Mouse (Mus musculus): Measurements from ENCODE around the gene Aqp2. TPM values are rescaled to one million over a fixed set of nuclear protein-coding genes. Genes with fewer than 3 reads are reported as not detected.

The Aqp2 gene
- polyA plus RNA-seq, 1 experiment from 2014 or later: not detected

DNA sequence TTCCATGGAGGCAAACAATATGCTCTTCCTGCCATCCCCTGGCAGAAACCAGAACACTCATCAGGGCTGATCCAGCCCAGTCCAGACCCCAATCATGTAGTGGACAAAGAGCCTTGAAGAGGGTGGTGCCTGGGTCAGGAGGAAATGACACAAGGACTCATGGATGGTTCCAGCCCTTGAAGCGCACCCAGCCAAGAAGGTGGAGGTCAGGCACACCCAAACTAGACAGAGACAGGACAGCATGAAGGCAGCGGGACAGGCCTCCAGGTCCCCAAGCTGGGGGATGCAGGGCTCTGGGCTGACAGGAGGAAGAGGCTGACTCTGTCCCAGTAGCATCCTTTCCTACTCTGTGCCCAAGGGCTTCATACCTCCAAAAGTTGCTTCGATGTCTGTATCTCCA is 7.7 kb downstream of the Aqp2 start:
- no peaks in the 10 kb centered on the region for H3K9me3 ChIP-seq (replicated peaks; ENCODE audit: control insufficient read depth, low read length)
- H3K27ac ChIP-seq (ENCODE audit: low read length): no peak overlapping the region
- H3K4me2 ChIP-seq (ENCODE audit: low read depth, low read length): no peak overlapping the region
- WGBS (ENCODE audit: insufficient replicate concordance): 68% methylated on average over 3 of the region's 3 CpGs
- no peak for ATAC-seq (ENCODE audit: low read depth)
- no peak overlapping the region for H3K9ac ChIP-seq (ENCODE audit: low read depth, low read length)
- no peak overlapping the region for H3K4me3 ChIP-seq (ENCODE audit: low read depth, low read length)
- no peaks in the 10 kb centered on the region for H3K36me3 ChIP-seq (ENCODE audit: control insufficient read depth, insufficient read depth)
- H3K27me3 ChIP-seq (ENCODE audit: control insufficient read depth, insufficient read depth, low read depth, low read length): peaks cover 94% of the 10 kb centered on the region
- no peaks in the 10 kb centered on the region; the same call in none of the 2 replicates for H3K4me1 ChIP-seq (ENCODE audit: control insufficient read depth, low read depth, low read length)

DNA sequence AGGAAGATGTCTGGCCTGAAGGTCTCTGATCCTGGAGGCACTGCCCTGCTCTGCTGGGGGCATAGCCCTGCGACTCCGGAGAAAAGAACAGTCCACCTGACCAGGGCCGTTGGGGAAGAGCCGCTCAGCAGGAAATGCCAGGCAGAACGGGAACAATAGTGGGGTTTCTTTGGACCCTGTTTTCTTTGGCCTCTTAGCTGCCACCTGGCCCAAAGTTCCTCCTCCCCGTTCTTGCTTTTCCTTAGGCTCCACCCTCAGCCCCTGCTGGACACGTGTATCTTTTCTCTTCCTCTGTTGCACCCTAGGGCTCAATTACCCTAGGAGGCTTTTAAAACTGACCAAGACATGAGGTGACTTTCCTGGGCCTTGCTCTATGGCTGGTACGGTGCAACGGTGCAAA is 10.4 kb downstream of the Aqp2 start:
- Histone ChIP-seq H3K27ac (ENCODE audit: low read length) (no peak overlapping the region), H3K4me3 (ENCODE audit: low read depth, low read length) (no peak overlapping the region), H3K4me2 (ENCODE audit: low read depth, low read length) (no peak overlapping the region), H3K36me3 (ENCODE audit: control insufficient read depth, insufficient read depth) (no peaks in the 10 kb centered on the region), H3K9ac (ENCODE audit: low read depth, low read length) (no peak overlapping the region), H3K27me3 (ENCODE audit: control insufficient read depth, insufficient read depth, low read depth, low read length) (peaks cover 96% of the 10 kb centered on the region), H3K9me3 (replicated peaks; ENCODE audit: control insufficient read depth, low read length) (no peaks in the 10 kb centered on the region), H3K4me1 (ENCODE audit: control insufficient read depth, low read depth, low read length) (no peaks in the 10 kb centered on the region; the same call in 1 of the 2 replicates)
- ATAC-seq (ENCODE audit: low read depth): no peak
- WGBS (ENCODE audit: insufficient replicate concordance): 5% methylated on average over 9 of the region's 9 CpGs

DNA sequence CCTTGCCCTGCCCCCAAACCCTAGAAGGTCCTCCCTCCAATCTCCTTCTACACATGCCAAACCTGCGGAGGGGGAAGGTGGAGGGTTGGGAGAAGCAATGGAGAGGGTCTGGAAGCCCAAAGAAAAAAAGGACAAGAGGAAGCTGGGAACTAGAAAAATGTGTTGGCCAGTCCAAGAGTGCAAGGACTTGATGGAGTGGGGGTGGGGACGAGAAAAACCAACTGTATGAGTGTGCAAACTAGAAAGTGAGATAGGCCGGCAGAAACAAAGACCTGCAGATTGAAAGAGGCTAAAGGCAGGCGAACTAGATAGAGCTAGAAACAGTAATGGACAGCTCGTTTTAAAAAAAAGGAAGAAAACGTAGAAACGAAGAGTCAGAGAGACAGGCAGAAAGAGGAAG is 10.8 kb downstream of the Aqp2 start:
- Histone ChIP-seq H3K9me3 (replicated peaks; ENCODE audit: control insufficient read depth, low read length) (no peaks in the 10 kb centered on the region), H3K4me2 (ENCODE audit: low read depth, low read length) (no peak overlapping the region), H3K9ac (ENCODE audit: low read depth, low read length) (no peak overlapping the region), H3K27ac (ENCODE audit: low read length) (no peak overlapping the region), H3K27me3 (ENCODE audit: control insufficient read depth, insufficient read depth, low read depth, low read length) (peaks cover 96% of the 10 kb centered on the region), H3K4me1 (ENCODE audit: control insufficient read depth, low read depth, low read length) (no peaks in the 10 kb centered on the region; the same call in 1 of the 2 replicates), H3K36me3 (ENCODE audit: control insufficient read depth, insufficient read depth) (no peaks in the 10 kb centered on the region), H3K4me3 (ENCODE audit: low read depth, low read length) (no peak overlapping the region)
- no peak for ATAC-seq (ENCODE audit: low read depth)
- WGBS (ENCODE audit: insufficient replicate concordance): 7% methylated on average over 7 of the region's 7 CpGs

DNA sequence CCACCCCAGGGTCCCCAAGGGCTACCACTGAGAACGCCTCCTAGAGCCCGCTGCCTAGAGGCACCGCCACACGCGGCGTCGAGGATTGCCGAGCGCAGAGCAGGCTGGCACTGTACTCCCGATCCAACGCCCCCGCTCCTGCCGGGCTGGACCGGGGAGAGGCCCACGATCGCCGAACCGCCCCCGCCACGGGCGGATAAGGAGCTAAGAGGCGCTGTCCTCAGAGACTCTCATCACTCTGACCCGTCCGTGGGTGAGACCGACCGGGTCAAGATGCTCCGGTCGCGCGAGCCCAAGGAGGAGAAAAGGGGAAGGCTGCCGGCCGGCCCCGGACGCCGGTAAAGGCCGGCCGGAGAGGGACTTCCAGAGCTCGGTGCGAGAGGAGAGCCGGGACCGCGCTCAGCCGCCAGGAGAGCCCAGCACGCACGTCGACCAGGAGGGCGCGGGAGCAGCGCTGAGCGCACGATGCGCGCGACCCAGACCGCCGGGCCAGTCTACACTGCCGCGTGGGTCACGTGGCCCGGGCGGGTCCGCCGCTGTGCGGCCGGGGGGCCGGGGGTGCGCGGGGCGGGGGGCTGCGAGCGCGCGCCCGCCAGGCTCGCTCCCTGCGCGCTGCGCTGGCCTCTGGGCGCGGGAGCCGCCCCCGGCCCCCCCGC is 11.7 kb downstream of the Aqp2 start, which contains the start of gene Aqp5:
Aqp5 (plus strand) TSS at position 354 of the 656 bp plus-strand sequence.
- 3% methylated on average over 54 of the region's 83 CpGs for WGBS (ENCODE audit: insufficient replicate concordance)
- Histone ChIP-seq H3K27me3 (ENCODE audit: control insufficient read depth, insufficient read depth, low read depth, low read length) (peaks cover 96% of the 10 kb centered on the region), H3K4me3 (ENCODE audit: low read depth, low read length) (peak within 1 kb of the TSS; percentile 24), H3K36me3 (ENCODE audit: control insufficient read depth, insufficient read depth) (no peaks in the 10 kb centered on the region), H3K27ac (ENCODE audit: low read length) (no peak within 1 kb of the TSS), H3K9me3 (replicated peaks; ENCODE audit: control insufficient read depth, low read length) (no peaks in the 10 kb centered on the region), H3K9ac (ENCODE audit: low read depth, low read length) (no peak within 1 kb of the TSS), H3K4me1 (ENCODE audit: control insufficient read depth, low read depth, low read length) (no peaks in the 10 kb centered on the region; the same call in 1 of the 2 replicates), H3K4me2 (ENCODE audit: low read depth, low read length) (peak within 1 kb of the TSS; percentile 36)
- peak; percentile 21; the same call in 1 of the 2 replicates for ATAC-seq (ENCODE audit: low read depth)

DNA sequence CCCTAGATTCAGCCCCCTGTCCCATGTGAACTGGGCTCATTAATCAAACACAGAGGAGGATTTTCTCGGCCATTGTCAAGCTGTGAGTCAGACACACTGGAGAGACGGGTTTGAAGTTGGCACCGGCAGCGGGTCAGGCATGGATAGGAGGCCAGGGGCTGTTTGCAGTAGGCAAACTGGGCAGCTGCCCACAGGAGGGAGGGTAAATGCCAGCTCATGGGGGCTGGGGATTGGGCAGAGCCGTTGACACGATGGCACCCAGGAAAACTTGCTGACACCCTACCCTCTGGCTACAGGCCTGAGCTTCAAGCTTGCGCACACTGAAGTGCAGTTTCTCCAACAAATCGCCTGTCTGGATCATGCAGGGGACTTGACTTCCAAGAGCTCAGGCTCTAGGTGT is 13.3 kb downstream of the Aqp2 start:
- H3K36me3 ChIP-seq (ENCODE audit: control insufficient read depth, insufficient read depth): no peaks in the 10 kb centered on the region
- H3K4me2 ChIP-seq (ENCODE audit: low read depth, low read length): no peak overlapping the region
- ATAC-seq (ENCODE audit: low read depth): no peak
- H3K9ac ChIP-seq (ENCODE audit: low read depth, low read length): no peak overlapping the region
- no peak overlapping the region for H3K4me3 ChIP-seq (ENCODE audit: low read depth, low read length)
- WGBS (ENCODE audit: insufficient replicate concordance): 62% methylated on average over 8 of the region's 8 CpGs
- no peaks in the 10 kb centered on the region for H3K9me3 ChIP-seq (replicated peaks; ENCODE audit: control insufficient read depth, low read length)
- H3K27ac ChIP-seq (ENCODE audit: low read length): no peak overlapping the region
- no peaks in the 10 kb centered on the region; the same call in 1 of the 2 replicates for H3K4me1 ChIP-seq (ENCODE audit: control insufficient read depth, low read depth, low read length)
- H3K27me3 ChIP-seq (ENCODE audit: control insufficient read depth, insufficient read depth, low read depth, low read length): peaks cover 84% of the 10 kb centered on the region

DNA sequence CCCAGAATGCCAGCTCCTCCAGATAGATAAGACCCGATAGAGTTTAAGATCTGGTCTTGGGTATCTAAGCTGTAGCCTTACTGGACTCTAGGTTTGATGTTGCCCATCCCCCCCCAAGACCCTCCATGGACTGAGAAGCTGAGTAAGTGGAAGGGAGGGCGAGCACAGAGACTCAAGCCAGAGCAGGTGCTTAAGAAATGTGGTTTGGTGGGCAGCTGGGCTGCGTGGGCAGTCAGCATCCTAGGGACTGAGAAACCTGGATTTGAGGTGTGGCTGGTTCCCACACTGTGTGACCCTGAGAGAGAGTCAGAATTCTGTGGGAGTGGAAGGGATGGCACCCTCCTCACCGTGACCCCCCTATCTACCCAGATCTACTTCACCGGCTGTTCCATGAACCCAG is 14.0 kb downstream of the Aqp2 start:
- WGBS (ENCODE audit: insufficient replicate concordance): 54% methylated on average over 5 of the region's 5 CpGs
- no peaks in the 10 kb centered on the region for H3K9me3 ChIP-seq (replicated peaks; ENCODE audit: control insufficient read depth, low read length)
- no peaks in the 10 kb centered on the region for H3K36me3 ChIP-seq (ENCODE audit: control insufficient read depth, insufficient read depth)
- H3K27ac ChIP-seq (ENCODE audit: low read length): no peak overlapping the region
- no peak overlapping the region for H3K4me3 ChIP-seq (ENCODE audit: low read depth, low read length)
- peaks cover 77% of the 10 kb centered on the region for H3K27me3 ChIP-seq (ENCODE audit: control insufficient read depth, insufficient read depth, low read depth, low read length)
- no peak for ATAC-seq (ENCODE audit: low read depth)
- no peaks in the 10 kb centered on the region; the same call in 1 of the 2 replicates for H3K4me1 ChIP-seq (ENCODE audit: control insufficient read depth, low read depth, low read length)
- H3K9ac ChIP-seq (ENCODE audit: low read depth, low read length): no peak overlapping the region
- no peak overlapping the region for H3K4me2 ChIP-seq (ENCODE audit: low read depth, low read length)

DNA sequence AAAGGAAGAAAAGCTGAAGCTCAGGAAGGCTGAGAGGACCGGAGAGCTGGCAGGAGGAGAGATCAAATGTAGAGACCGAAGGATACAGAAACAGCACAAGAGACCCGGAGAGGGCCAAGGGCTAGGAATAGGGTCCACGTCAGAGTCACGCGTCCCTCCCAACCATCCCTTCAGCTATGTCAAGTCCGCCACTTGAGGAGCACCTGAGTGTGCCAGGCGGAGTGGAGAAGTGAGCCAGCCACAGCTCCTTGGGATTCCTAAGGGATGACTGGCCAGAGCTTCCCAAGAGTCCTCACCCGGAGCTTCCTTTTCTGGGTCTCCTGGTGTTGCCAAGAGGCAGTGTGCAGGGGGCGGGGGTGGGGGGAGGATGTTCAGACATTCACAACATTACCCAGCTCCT is 16.1 kb downstream of the Aqp2 start:
- Histone ChIP-seq H3K4me3 (ENCODE audit: low read depth, low read length) (no peak overlapping the region), H3K4me1 (ENCODE audit: control insufficient read depth, low read depth, low read length) (no peaks in the 10 kb centered on the region; the same call in 1 of the 2 replicates), H3K9ac (ENCODE audit: low read depth, low read length) (no peak overlapping the region), H3K4me2 (ENCODE audit: low read depth, low read length) (no peak overlapping the region), H3K9me3 (replicated peaks; ENCODE audit: control insufficient read depth, low read length) (no peaks in the 10 kb centered on the region), H3K27me3 (ENCODE audit: control insufficient read depth, insufficient read depth, low read depth, low read length) (peaks cover 63% of the 10 kb centered on the region), H3K36me3 (ENCODE audit: control insufficient read depth, insufficient read depth) (no peaks in the 10 kb centered on the region), H3K27ac (ENCODE audit: low read length) (no peak overlapping the region)
- WGBS (ENCODE audit: insufficient replicate concordance): 69% methylated on average over 10 of the region's 10 CpGs
- no peak for ATAC-seq (ENCODE audit: low read depth)

DNA sequence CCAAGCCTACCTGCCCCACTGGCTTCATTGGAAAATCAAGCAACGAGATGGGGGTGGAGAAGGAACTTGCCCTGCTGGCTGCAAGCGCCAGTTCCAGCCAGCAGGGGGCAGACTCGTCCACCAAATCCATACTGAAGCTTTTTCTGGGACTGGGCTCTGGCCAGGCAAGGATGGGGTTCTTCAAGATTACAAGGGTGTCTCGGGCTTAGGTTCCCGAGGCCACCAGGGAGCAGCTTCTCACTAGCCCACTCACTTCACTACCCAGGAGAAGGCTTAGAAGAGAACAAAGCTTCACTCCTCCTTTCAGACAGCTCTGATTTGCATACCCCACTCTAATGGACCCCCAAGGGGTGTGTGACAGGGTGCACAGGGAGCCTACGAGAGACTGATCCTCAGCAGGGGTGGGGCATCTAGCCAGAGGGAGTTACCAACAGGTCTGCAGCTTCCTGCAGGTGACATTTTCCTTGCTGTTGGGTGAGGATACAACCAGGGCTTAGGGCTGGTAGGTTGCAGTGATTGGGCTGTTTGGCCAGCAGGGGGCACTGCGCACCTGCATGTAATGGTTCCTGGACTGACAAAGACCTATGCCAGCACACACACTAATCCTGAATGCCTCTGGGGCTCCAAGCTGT is 17.3 kb downstream of the Aqp2 start:
- 0% methylated on average over 7 of the region's 7 CpGs for WGBS (ENCODE audit: insufficient replicate concordance)

DNA sequence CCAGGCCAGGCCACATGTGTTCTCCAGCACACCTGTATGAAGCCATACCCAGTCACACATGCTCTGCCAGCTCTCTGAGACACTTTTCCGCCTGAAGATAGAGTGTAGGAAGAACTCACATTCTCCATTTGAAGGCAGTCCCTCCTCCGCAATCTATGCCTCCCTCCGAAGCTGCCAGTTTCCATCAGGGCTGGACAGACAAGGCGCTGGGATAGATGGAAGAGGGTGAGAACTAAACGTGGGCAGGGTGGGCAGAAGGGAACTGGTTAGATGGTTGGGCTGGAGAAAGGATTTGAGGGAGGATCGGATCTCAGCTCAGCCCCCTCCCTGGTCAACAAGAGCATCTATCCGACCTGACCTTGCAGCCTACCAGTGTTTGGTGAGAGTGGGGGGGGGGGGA is 18.0 kb downstream of the Aqp2 start:
- Histone ChIP-seq H3K4me1 (ENCODE audit: control insufficient read depth, low read depth, low read length) (no peaks in the 10 kb centered on the region), H3K27ac (ENCODE audit: low read length) (no peak overlapping the region), H3K9ac (ENCODE audit: low read depth, low read length) (no peak overlapping the region), H3K4me3 (ENCODE audit: low read depth, low read length) (no peak overlapping the region), H3K36me3 (ENCODE audit: control insufficient read depth, insufficient read depth) (no peaks in the 10 kb centered on the region), H3K4me2 (ENCODE audit: low read depth, low read length) (no peak overlapping the region), H3K27me3 (ENCODE audit: control insufficient read depth, insufficient read depth, low read depth, low read length) (peaks cover 58% of the 10 kb centered on the region), H3K9me3 (replicated peaks; ENCODE audit: control insufficient read depth, low read length) (no peaks in the 10 kb centered on the region)
- no peak for ATAC-seq (ENCODE audit: low read depth)
- 49% methylated on average over 7 of the region's 7 CpGs for WGBS (ENCODE audit: insufficient replicate concordance)

More for the DNA sequence above, 17.3 kb downstream of the Aqp2 start:
- Histone ChIP-seq H3K4me2 (ENCODE audit: low read depth, low read length) (no peak overlapping the region), H3K27me3 (ENCODE audit: control insufficient read depth, insufficient read depth, low read depth, low read length) (peaks cover 61% of the 10 kb centered on the region), H3K9me3 (replicated peaks; ENCODE audit: control insufficient read depth, low read length) (no peaks in the 10 kb centered on the region), H3K4me1 (ENCODE audit: control insufficient read depth, low read depth, low read length) (no peaks in the 10 kb centered on the region; the same call in 1 of the 2 replicates), H3K4me3 (ENCODE audit: low read depth, low read length) (no peak overlapping the region), H3K36me3 (ENCODE audit: control insufficient read depth, insufficient read depth) (no peaks in the 10 kb centered on the region), H3K9ac (ENCODE audit: low read depth, low read length) (no peak overlapping the region), H3K27ac (ENCODE audit: low read length) (no peak overlapping the region)
- peak; percentile 59 for ATAC-seq (ENCODE audit: low read depth)

All from liver, embryonic 16.5 days (tissue).